Mouse (Mus musculus) layer of hippocampus, adult 18-20 months (tissue): Measurements from ENCODE around the gene Enox1. TPM values are rescaled to one million over a fixed set of nuclear protein-coding genes. Genes with fewer than 3 reads are reported as not detected.
"Not testable (repeated sequence)": the region's sequence is repeated elsewhere in the genome, so short reads cannot be mapped to it uniquely, and the experiment has no call there.

Experiments used
- DNase-seq, 2 experiments: peaks; one replicate each; pipeline ENCODE4 v3.0.0; 2022; ENCODE audit warnings: low spot score in 2 of 2
- total RNA-seq, 2 experiments: library from RNA; stranded (reverse); gene quantifications; 2 replicates each; pipeline ENCODE4 v1.2.3; 2021

The Enox1 gene
- total RNA-seq, 2 experiments from 2014 or later: 61.5 to 62.6 TPM

GRCm38 (mm10) chr14:77504458-77505135, 348.0 kb downstream of the Enox1 start:
- no peak for DNase-seq

- DNase-seq: no peak
These were observed 349.8 kb downstream of the Enox1 start for GRCm38 (mm10) chr14:77506341-77506740.

GRCm38 (mm10) chr14:77508036-77508435, 351.5 kb downstream of the Enox1 start:
- no peak for DNase-seq

- no peak for DNase-seq
These were observed 352.5 kb downstream of the Enox1 start for GRCm38 (mm10) chr14:77509042-77509441.

- no peak for DNase-seq
These were observed 353.4 kb downstream of the Enox1 start for GRCm38 (mm10) chr14:77509924-77510323.

GRCm38 (mm10) chr14:77511137-77511870, 354.7 kb downstream of the Enox1 start:
- no peak for DNase-seq

- DNase-seq: no peak
These were observed 361.5 kb downstream of the Enox1 start for GRCm38 (mm10) chr14:77518017-77518416.

- DNase-seq: no peak
These were observed 362.6 kb downstream of the Enox1 start for GRCm38 (mm10) chr14:77518941-77519695.

- no peak for DNase-seq
These were observed 363.1 kb downstream of the Enox1 start for GRCm38 (mm10) chr14:77519701-77520100.

GRCm38 (mm10) chr14:77524303-77524702, 367.7 kb downstream of the Enox1 start:
- DNase-seq: no peak

- DNase-seq: no peak
These were observed 369.7 kb downstream of the Enox1 start for GRCm38 (mm10) chr14:77526262-77526661.

GRCm38 (mm10) chr14:77529201-77529600, 372.6 kb downstream of the Enox1 start:
- no peak for DNase-seq

GRCm38 (mm10) chr14:77529621-77530020, 373.1 kb downstream of the Enox1 start:
- no peak for DNase-seq

GRCm38 (mm10) chr14:77533638-77534037, 377.1 kb downstream of the Enox1 start:
- no peak for DNase-seq

- no peak for DNase-seq
These were observed 377.6 kb downstream of the Enox1 start for GRCm38 (mm10) chr14:77534120-77534519.

GRCm38 (mm10) chr14:77536592-77536991, 380.0 kb downstream of the Enox1 start:
- no peak for DNase-seq

GRCm38 (mm10) chr14:77539563-77539962, 383.0 kb downstream of the Enox1 start:
- not testable (repeated sequence) for DNase-seq

- no peak for DNase-seq
These were observed 385.4 kb downstream of the Enox1 start for GRCm38 (mm10) chr14:77541925-77542324.

- DNase-seq: peak in 1 of 2 experiments; percentile 34
These were observed 390.1 kb downstream of the Enox1 start for GRCm38 (mm10) chr14:77546531-77547274.

GRCm38 (mm10) chr14:77547351-77547750, 390.8 kb downstream of the Enox1 start:
- no peak for DNase-seq

GRCm38 (mm10) chr14:77548963-77549362, 392.4 kb downstream of the Enox1 start:
- no peak for DNase-seq
